Mouse (Mus musculus) spleen, adult 2 months (tissue): Measurements from ENCODE around the gene Celsr2.

Source experiments
- CTCF ChIP-seq: fragments of 200-500 bp; IDR thresholded peaks from 2 replicates; pipeline ENCODE4 v1.5.1; 2011; ENCODE audit warnings: mild to moderate bottlenecking, inconsistent platforms; ENCODE audit not compliant: insufficient read depth, insufficient read length, insufficient replicate concordance; ENCODE audit errors: extremely low read depth
- POLR2A ChIP-seq: fragments of 200-500 bp; IDR thresholded peaks from 2 replicates; pipeline ENCODE4 v1.6.1; 2011; ENCODE audit warnings: low read depth, low read length, inconsistent platforms

DNA sequence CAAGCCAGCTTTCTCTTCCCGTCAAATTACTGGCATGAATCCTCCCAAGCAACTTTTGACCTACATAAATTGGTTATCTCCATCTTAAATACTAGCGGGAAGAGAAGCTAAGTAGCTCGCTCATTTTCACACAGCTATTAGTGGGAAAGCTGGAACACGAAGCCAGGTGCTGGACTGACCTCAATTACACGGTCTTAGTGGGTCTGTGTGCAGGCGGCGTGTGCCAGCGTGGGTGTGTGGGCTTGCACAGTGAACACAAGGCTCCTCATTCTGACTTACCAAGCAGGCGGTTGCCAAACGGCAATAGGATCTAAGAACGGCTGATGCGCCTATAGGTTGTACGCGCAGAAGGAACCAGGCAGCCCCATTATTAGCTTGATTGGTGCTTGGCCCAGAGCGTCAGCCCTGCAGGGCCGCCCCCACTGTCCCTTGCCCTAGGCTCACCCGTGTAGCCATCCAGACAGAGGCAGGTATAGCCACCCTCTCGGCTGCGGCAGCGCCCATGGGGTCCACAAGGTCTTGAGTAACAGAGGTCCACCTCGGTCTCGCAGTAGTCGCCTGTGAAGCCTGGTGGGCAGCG lies 9.0 kb downstream of the Celsr2 start:
- TF ChIP-seq CTCF (no peak), POLR2A (no peak)
